Mouse (Mus musculus) kidney, adult 2 months (tissue): ENCODE measurements at regions not wholly inside any gene's neighbourhood (a gene's known extent, or its start where the extent isn't known, plus 50 kb on each side); places are given as distances from the start of the nearest gene placed in this dataset.

ENCODE experiments used
- DNase-seq: peaks from one replicate; pipeline ENCODE4 v3.0.0; 2021
- H3K27ac ChIP-seq: fragments of 200-500 bp; 2 replicates; pipeline ENCODE4 v1.5.1; 2012; ENCODE audit warnings: low read depth, low read length, control low read depth, inconsistent platforms; ENCODE audit not compliant: insufficient read depth
- H3K27me3 ChIP-seq: fragments of 200-500 bp; replicated peaks from 2 replicates; pipeline ENCODE4 v1.6.1; 2012; ENCODE audit warnings: mild to moderate bottlenecking, moderate library complexity, low read length, inconsistent platforms; ENCODE audit not compliant: control insufficient read depth, insufficient read depth
- H3K36me3 ChIP-seq: fragments of 200-500 bp; 2 replicates; pipeline ENCODE4 v1.6.1; 2012; ENCODE audit warnings: mild to moderate bottlenecking, moderate library complexity, low read length, inconsistent platforms; ENCODE audit not compliant: control insufficient read depth, insufficient read depth
- H3K4me1 ChIP-seq: fragments of 200-500 bp; 2 replicates; pipeline ENCODE4 v1.6.1; 2011; ENCODE audit warnings: low read length; ENCODE audit not compliant: control insufficient read depth, insufficient read depth
- H3K4me3 ChIP-seq: fragments of 200-500 bp; 2 replicates; pipeline ENCODE4 v1.5.1; 2011; ENCODE audit warnings: mild to moderate bottlenecking, low read depth, low read length, control low read depth; ENCODE audit not compliant: insufficient read depth
- CTCF ChIP-seq: fragments of 200-500 bp; conservative IDR thresholded peaks from 2 replicates; pipeline ENCODE4 v1.5.1; 2011; ENCODE audit warnings: low read depth, mild to moderate bottlenecking, control low read depth, low read length, moderate library complexity, mixed read lengths; ENCODE audit not compliant: insufficient read depth, insufficient read length
- POLR2A ChIP-seq: fragments of 200-500 bp; IDR thresholded peaks from one replicate; pipeline ENCODE4 v1.6.1; 2011; ENCODE audit warnings: low read depth, low read length, control low read depth
- WGBS: fragments of 180-500 bp; shearing (Covaris S2); methylation state at CpG from one replicate; pipeline ENCODE4 v1.1.7; 2018; 5-methylcytosine and 5-hydroxymethylcytosine counted together

GRCm38 (mm10) chr6:66274737-66275136 lies 260.5 kb upstream of the Mad2l1 start:
- Histone ChIP-seq H3K36me3 (no peaks in the 10 kb centered on the region), H3K27me3 (no peaks in the 10 kb centered on the region), H3K4me3 (no peak overlapping the region), H3K27ac (no peak overlapping the region), H3K4me1 (no peaks in the 10 kb centered on the region)
- TF ChIP-seq CTCF (no peak), POLR2A (no peak)
- no peak for DNase-seq
- WGBS, result 90% methylated on average over 4 of the region's 4 CpGs

- 86% methylated on average over 8 of the region's 8 CpGs for WGBS
- H3K36me3 ChIP-seq, result no peaks in the 10 kb centered on the region
These were observed 254.5 kb upstream of the Mad2l1 start for GRCm38 (mm10) chr6:66280701-66281100.

DNA sequence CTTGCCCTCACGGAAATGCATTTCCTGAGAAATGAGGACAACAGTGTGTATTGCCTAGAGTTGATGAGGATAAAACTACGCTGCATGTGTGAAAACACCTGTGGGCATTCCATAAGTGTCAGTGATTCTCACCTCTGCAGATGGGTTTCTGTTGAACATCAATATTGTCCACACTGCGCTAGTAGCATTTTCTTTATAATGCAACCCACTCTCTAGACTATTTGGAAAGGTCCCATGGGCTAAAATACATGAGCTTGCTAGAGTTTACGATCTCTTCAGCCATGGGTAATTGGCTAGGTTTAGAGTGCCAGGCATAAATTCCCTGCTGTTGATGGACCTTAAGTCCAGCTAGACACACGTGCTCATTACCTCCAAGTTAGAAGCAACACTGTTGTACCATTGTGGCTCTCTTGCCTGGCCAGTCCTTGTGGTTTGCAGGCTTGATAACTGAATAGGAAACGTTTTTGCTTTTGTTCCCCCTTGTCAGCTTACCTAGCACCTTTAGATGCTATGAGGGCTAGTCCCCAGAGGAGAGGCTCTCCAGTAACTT lies 252.5 kb upstream of the Mad2l1 start:
- 68% methylated on average over 6 of the region's 6 CpGs for WGBS
- DNase-seq, result no peak
- H3K4me3 ChIP-seq, result no peak overlapping the region
- no peaks in the 10 kb centered on the region for H3K4me1 ChIP-seq
- H3K27ac ChIP-seq, result no peak overlapping the region
- H3K36me3 ChIP-seq, result no peaks in the 10 kb centered on the region
- TF ChIP-seq POLR2A, result no peak
- no peak for TF ChIP-seq CTCF
- no peaks in the 10 kb centered on the region for H3K27me3 ChIP-seq

More at GRCm38 (mm10) chr6:66280701-66281100, 254.5 kb upstream of the Mad2l1 start:
- Histone ChIP-seq H3K4me3 (no peak overlapping the region), H3K27ac (no peak overlapping the region), H3K27me3 (no peaks in the 10 kb centered on the region), H3K4me1 (no peaks in the 10 kb centered on the region)
- no peak for TF ChIP-seq POLR2A
- TF ChIP-seq CTCF, result no peak
- DNase-seq, result no peak

DNA sequence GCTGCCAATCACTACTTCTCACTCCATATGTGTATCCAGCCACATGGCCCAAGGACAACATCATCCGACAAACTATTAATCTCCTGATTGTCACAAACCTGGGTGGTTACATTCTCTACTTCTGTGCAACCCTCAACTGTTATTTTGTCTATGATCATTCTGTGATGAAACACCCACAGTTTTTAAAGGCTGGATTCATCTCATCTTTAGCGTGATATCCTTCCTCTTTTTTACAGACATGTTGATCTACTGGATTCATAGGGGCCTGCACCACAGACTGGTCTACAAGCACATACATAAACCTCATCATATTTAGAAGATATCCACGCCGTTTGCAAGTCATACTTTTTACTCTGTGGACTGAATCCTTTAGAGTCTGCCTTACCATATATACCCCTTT lies 251.7 kb upstream of the Mad2l1 start:
- no peaks in the 10 kb centered on the region for H3K36me3 ChIP-seq
- no peak for TF ChIP-seq CTCF
- no peak for TF ChIP-seq POLR2A
- no peak overlapping the region for H3K4me3 ChIP-seq
- 93% methylated on average over 4 of the region's 4 CpGs for WGBS
- no peak for DNase-seq
- H3K27me3 ChIP-seq, result no peaks in the 10 kb centered on the region
- no peak overlapping the region for H3K27ac ChIP-seq
- H3K4me1 ChIP-seq, result no peaks in the 10 kb centered on the region

- DNase-seq, result no peak
- TF ChIP-seq CTCF (no peak), POLR2A (no peak)
- no peaks in the 10 kb centered on the region for H3K36me3 ChIP-seq
- H3K4me3 ChIP-seq, result no peak overlapping the region
- no peaks in the 10 kb centered on the region for H3K27me3 ChIP-seq
- no peaks in the 10 kb centered on the region for H3K4me1 ChIP-seq
- H3K27ac ChIP-seq, result no peak overlapping the region
These were observed 247.6 kb upstream of the Mad2l1 start for GRCm38 (mm10) chr6:66287607-66288006.

GRCm38 (mm10) chr6:66289196-66289595 lies 246.0 kb upstream of the Mad2l1 start:
- TF ChIP-seq CTCF (no peak), POLR2A (no peak)
- H3K27ac ChIP-seq, result no peak overlapping the region
- no peak for DNase-seq
- no peak overlapping the region for H3K4me3 ChIP-seq
- 59% methylated on average over 3 of the region's 3 CpGs for WGBS
- no peaks in the 10 kb centered on the region for H3K27me3 ChIP-seq
- H3K4me1 ChIP-seq, result no peaks in the 10 kb centered on the region
- H3K36me3 ChIP-seq, result no peaks in the 10 kb centered on the region

- no peak for DNase-seq
- H3K27me3 ChIP-seq, result no peaks in the 10 kb centered on the region
- H3K36me3 ChIP-seq, result no peaks in the 10 kb centered on the region
- 74% methylated on average over 2 of the region's 2 CpGs for WGBS
- H3K4me3 ChIP-seq, result no peak overlapping the region
- no peak for TF ChIP-seq POLR2A
- TF ChIP-seq CTCF, result no peak
- no peak overlapping the region for H3K27ac ChIP-seq
- no peaks in the 10 kb centered on the region for H3K4me1 ChIP-seq
These were observed 243.6 kb upstream of the Mad2l1 start for GRCm38 (mm10) chr6:66291576-66291975.

DNA sequence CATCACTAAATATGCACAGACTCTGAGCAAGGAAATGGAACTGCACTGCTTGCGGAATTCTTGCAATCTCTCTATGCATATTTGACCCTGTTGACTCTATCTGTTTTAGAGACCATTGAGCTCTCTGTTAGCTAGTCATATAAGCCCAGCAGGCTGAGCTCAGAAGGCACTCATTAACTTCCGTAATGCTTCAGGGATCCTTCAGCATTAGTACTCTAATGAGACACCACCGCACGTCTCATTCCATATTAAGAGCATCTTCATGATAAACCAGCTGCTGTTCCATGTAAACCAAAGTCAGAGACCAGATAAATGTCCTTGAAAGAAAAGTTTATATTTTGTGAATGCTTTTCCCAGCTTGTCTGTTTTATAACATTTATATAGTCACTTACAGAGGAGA lies 237.1 kb upstream of the Mad2l1 start:
- Histone ChIP-seq H3K4me1 (no peaks in the 10 kb centered on the region), H3K4me3 (no peak overlapping the region), H3K36me3 (no peaks in the 10 kb centered on the region), H3K27ac (no peak overlapping the region), H3K27me3 (no peaks in the 10 kb centered on the region)
- no peak for DNase-seq
- TF ChIP-seq POLR2A (no peak), CTCF (no peak)
- WGBS, result 69% methylated on average over 4 of the region's 4 CpGs
